Mouse (Mus musculus) neural tube, embryonic 12.5 days (tissue): Measurements from ENCODE around the gene Ppp6r2. TPM values are rescaled to one million over a fixed set of nuclear protein-coding genes. Genes with fewer than 3 reads are reported as not detected.

ENCODE experiments used
- ATAC-seq: fragments of 200-750 bp; cut with Nextera tagmentation; 2 replicates; pipeline ENCODE4 v1.8.0; 2017; ENCODE audit warnings: low read depth, mild to moderate bottlenecking, moderate TSS enrichment, moderate library complexity; ENCODE audit not compliant: low FRiP score
- H3K27ac ChIP-seq: fragments of 300-500 bp; sonication (generic); 2 replicates; pipeline ENCODE4 v1.5.1; 2016
- H3K27me3 ChIP-seq: fragments of 300-500 bp; sonication (generic); replicated peaks from 2 replicates; pipeline ENCODE4 v1.6.1; 2016; ENCODE audit warnings: mild to moderate bottlenecking
- H3K36me3 ChIP-seq: fragments of 300-500 bp; sonication (generic); 2 replicates; pipeline ENCODE4 v1.6.1; 2016; ENCODE audit warnings: mild to moderate bottlenecking
- H3K4me1 ChIP-seq: fragments of 300-500 bp; sonication (generic); 2 replicates; pipeline ENCODE4 v1.6.1; 2016
- H3K4me2 ChIP-seq: fragments of 300-500 bp; sonication (generic); replicated peaks from 2 replicates; pipeline ENCODE4 v1.6.1; 2016; ENCODE audit warnings: mild to moderate bottlenecking
- H3K4me3 ChIP-seq: fragments of 300-500 bp; sonication (generic); 2 replicates; pipeline ENCODE4 v1.5.1; 2016
- H3K9ac ChIP-seq: fragments of 300-500 bp; sonication (generic); 2 replicates; pipeline ENCODE4 v1.6.1; 2016; ENCODE audit warnings: mild to moderate bottlenecking
- H3K9me3 ChIP-seq: fragments of 300-500 bp; sonication (generic); 2 replicates; pipeline ENCODE4 v1.6.1; 2016; ENCODE audit warnings: mild to moderate bottlenecking
- WGBS: fragments of 180-500 bp; shearing (Covaris S2); methylation state at CpG from one replicate; pipeline ENCODE4 v1.1.7; 2016; 5-methylcytosine and 5-hydroxymethylcytosine counted together
- polyA plus RNA-seq: library from polyadenylated mRNA; unstranded; fragments of >200 nt; fragmentation: Nextera tagmentation; extraction: Ambion mirVana; gene quantifications from 2 replicates; pipeline ENCODE4 v1.2.1, GENCODE M21; 2016

Ppp6r2 gene
- polyA plus RNA-seq, 1 experiment from 2014 or later = 56.9 TPM

- no peak overlapping the region for H3K4me3 ChIP-seq
- no peaks in the 10 kb centered on the region for H3K27me3 ChIP-seq
- ATAC-seq = no peak
- H3K36me3 ChIP-seq = peaks cover 45% of the 10 kb centered on the region
- 52% methylated on average over 5 of the region's 5 CpGs for WGBS
- H3K4me2 ChIP-seq = no peak overlapping the region
- no peak overlapping the region for H3K9ac ChIP-seq
- H3K4me1 ChIP-seq = peaks cover 15% of the 10 kb centered on the region
- no peaks in the 10 kb centered on the region for H3K9me3 ChIP-seq
- H3K27ac ChIP-seq = no peak overlapping the region
Observed at GRCm38 (mm10) chr15:89184141-89184936, 27.0 kb upstream of the Ppp6r2 start.

- no peaks in the 10 kb centered on the region for H3K27me3 ChIP-seq
- H3K9me3 ChIP-seq = no peaks in the 10 kb centered on the region
- peaks cover 11% of the 10 kb centered on the region for H3K4me1 ChIP-seq
- H3K27ac ChIP-seq = no peak overlapping the region
- H3K4me3 ChIP-seq = no peak overlapping the region
- ATAC-seq = no peak
- H3K9ac ChIP-seq = no peak overlapping the region
- H3K4me2 ChIP-seq = no peak overlapping the region
- H3K36me3 ChIP-seq = peaks cover 50% of the 10 kb centered on the region
- WGBS = 93% methylated on average over 5 of the region's 5 CpGs
Observed at GRCm38 (mm10) chr15:89184937-89185227, 26.5 kb upstream of the Ppp6r2 start.

- peak; percentile 5; the same call in 1 of the 2 replicates for ATAC-seq
- Histone ChIP-seq H3K9ac (peak overlapping the region; percentile 91), H3K27ac (peak overlapping the region; percentile 96), H3K4me1 (peaks cover 11% of the 10 kb centered on the region), H3K9me3 (no peaks in the 10 kb centered on the region), H3K4me2 (peak overlapping the region; percentile 67), H3K36me3 (peaks cover 18% of the 10 kb centered on the region), H3K27me3 (no peaks in the 10 kb centered on the region), H3K4me3 (peak overlapping the region; percentile 80)
- WGBS = 30% methylated on average over 6 of the region's 6 CpGs
Observed at GRCm38 (mm10) chr15:89195261-89195681, 16.1 kb upstream of the Ppp6r2 start.

- no peaks in the 10 kb centered on the region for H3K9me3 ChIP-seq
- ATAC-seq = peak; percentile 93
- WGBS = 1% methylated on average over 25 of the region's 25 CpGs
- peaks cover 13% of the 10 kb centered on the region for H3K36me3 ChIP-seq
- peak overlapping the region; percentile 91 for H3K9ac ChIP-seq
- H3K27ac ChIP-seq = peak overlapping the region; percentile 96
- peak overlapping the region; percentile 67 for H3K4me2 ChIP-seq
- H3K4me1 ChIP-seq = peaks cover 11% of the 10 kb centered on the region
- H3K4me3 ChIP-seq = peak overlapping the region; percentile 80
- no peaks in the 10 kb centered on the region for H3K27me3 ChIP-seq
Observed at GRCm38 (mm10) chr15:89195690-89196312, 15.6 kb upstream of the Ppp6r2 start.

- H3K36me3 ChIP-seq = peaks cover 9% of the 10 kb centered on the region
- H3K4me1 ChIP-seq = peaks cover 11% of the 10 kb centered on the region
- ATAC-seq = peak; percentile 97
- H3K9me3 ChIP-seq = no peaks in the 10 kb centered on the region
- H3K27ac ChIP-seq = peak within 1 kb of the TSS; percentile 96
- under 1% methylated on average over 38 of the region's 38 CpGs for WGBS
- H3K4me2 ChIP-seq = peak within 1 kb of the TSS; percentile 67
- H3K4me3 ChIP-seq = peak within 1 kb of the TSS; percentile 80
- H3K9ac ChIP-seq = peak within 1 kb of the TSS; percentile 91
- no peaks in the 10 kb centered on the region for H3K27me3 ChIP-seq
Observed at GRCm38 (mm10) chr15:89196313-89196706, 15.0 kb upstream of the Ppp6r2 start, which contains the start of gene Dennd6b. Gene Dennd6b, minus strand, starts transcription at chr15:89196496.

GRCm38 (mm10) chr15:89197056-89197455 lies 14.3 kb upstream of the Ppp6r2 start:
- H3K36me3 ChIP-seq = peaks cover 8% of the 10 kb centered on the region; the same call in 1 of the 2 replicates
- no peak overlapping the region for H3K27ac ChIP-seq
- H3K4me2 ChIP-seq = peak overlapping the region; percentile 67
- peaks cover 11% of the 10 kb centered on the region for H3K4me1 ChIP-seq
- peak overlapping the region; percentile 80 for H3K4me3 ChIP-seq
- 71% methylated on average over 15 of the region's 15 CpGs for WGBS
- no peaks in the 10 kb centered on the region for H3K27me3 ChIP-seq
- H3K9ac ChIP-seq = peak overlapping the region; percentile 91
- no peak for ATAC-seq
- H3K9me3 ChIP-seq = peaks cover under 1% of the 10 kb centered on the region; the same call in 1 of the 2 replicates

- Histone ChIP-seq H3K4me3 (no peak overlapping the region), H3K27me3 (no peaks in the 10 kb centered on the region)
- WGBS = 90% methylated on average over 4 of the region's 4 CpGs
Observed at GRCm38 (mm10) chr15:89207457-89207856, 3.9 kb upstream of the Ppp6r2 start.

GRCm38 (mm10) chr15:89209886-89210761 lies 1.2 kb upstream of the Ppp6r2 start:
- Histone ChIP-seq H3K27ac (no peak overlapping the region), H3K27me3 (no peaks in the 10 kb centered on the region), H3K4me1 (peaks cover 23% of the 10 kb centered on the region), H3K9ac (no peak overlapping the region), H3K9me3 (no peaks in the 10 kb centered on the region), H3K4me3 (0 out of 2 replicates have a peak overlapping the region, but pooled peaks have one; percentile 24), H3K36me3 (no peaks in the 10 kb centered on the region), H3K4me2 (peak overlapping the region; percentile 54)
- 0 out of 2 replicates have a peak, but pooled peaks have one; percentile 34 for ATAC-seq
- 27% methylated on average over 22 of the region's 22 CpGs for WGBS

More at GRCm38 (mm10) chr15:89207457-89207856, 3.9 kb upstream of the Ppp6r2 start:
- Histone ChIP-seq H3K9ac (no peak overlapping the region), H3K27ac (no peak overlapping the region), H3K36me3 (no peaks in the 10 kb centered on the region), H3K4me1 (peaks cover 5% of the 10 kb centered on the region), H3K9me3 (peaks cover 11% of the 10 kb centered on the region), H3K4me2 (no peak overlapping the region)
- no peak for ATAC-seq

- WGBS = under 1% methylated on average over 31 of the region's 35 CpGs
- Histone ChIP-seq H3K9me3 (no peaks in the 10 kb centered on the region), H3K4me2 (peak overlapping the region; percentile 75), H3K4me3 (peak overlapping the region; percentile 90), H3K9ac (peak overlapping the region; percentile 97), H3K36me3 (peaks cover 15% of the 10 kb centered on the region), H3K27ac (peak overlapping the region; percentile 81), H3K4me1 (peaks cover 23% of the 10 kb centered on the region), H3K27me3 (no peaks in the 10 kb centered on the region)
- peak; percentile 71 for ATAC-seq
Observed at GRCm38 (mm10) chr15:89211716-89212461, 536 bp downstream of the Ppp6r2 start.

GRCm38 (mm10) chr15:89212495-89212894 lies 1.1 kb downstream of the Ppp6r2 start:
- Histone ChIP-seq H3K36me3 (peaks cover 17% of the 10 kb centered on the region), H3K27me3 (no peaks in the 10 kb centered on the region), H3K27ac (no peak overlapping the region), H3K9me3 (no peaks in the 10 kb centered on the region), H3K4me2 (peak overlapping the region; percentile 75), H3K4me1 (peaks cover 23% of the 10 kb centered on the region), H3K9ac (peak overlapping the region; percentile 97), H3K4me3 (peak overlapping the region; percentile 90)
- 51% methylated on average over 6 of the region's 6 CpGs for WGBS
- ATAC-seq = no peak

- H3K4me2 ChIP-seq = peak overlapping the region; percentile 24
- H3K9ac ChIP-seq = no peak overlapping the region
- WGBS = 93% methylated on average over 3 of the region's 3 CpGs
- H3K36me3 ChIP-seq = peaks cover 17% of the 10 kb centered on the region
- ATAC-seq = no peak
- no peaks in the 10 kb centered on the region for H3K27me3 ChIP-seq
- no peaks in the 10 kb centered on the region for H3K9me3 ChIP-seq
- peaks cover 23% of the 10 kb centered on the region for H3K4me1 ChIP-seq
- no peak overlapping the region for H3K4me3 ChIP-seq
- H3K27ac ChIP-seq = no peak overlapping the region
Observed at GRCm38 (mm10) chr15:89213517-89213916, 2.2 kb downstream of the Ppp6r2 start.
